Mouse (Mus musculus) heart, adult 9 months (tissue): Measurements from ENCODE around the gene Sema3g.
A peak's percentile ranks its signal among the peaks of the same experiment; 100 is the strongest.

ENCODE experiments used
- DNase-seq, 2 experiments: peaks; one replicate each; pipeline ENCODE4 v3.0.0; 2022; ENCODE audit warnings: low spot score in 2 of 2

Sema3g gene

DNA sequence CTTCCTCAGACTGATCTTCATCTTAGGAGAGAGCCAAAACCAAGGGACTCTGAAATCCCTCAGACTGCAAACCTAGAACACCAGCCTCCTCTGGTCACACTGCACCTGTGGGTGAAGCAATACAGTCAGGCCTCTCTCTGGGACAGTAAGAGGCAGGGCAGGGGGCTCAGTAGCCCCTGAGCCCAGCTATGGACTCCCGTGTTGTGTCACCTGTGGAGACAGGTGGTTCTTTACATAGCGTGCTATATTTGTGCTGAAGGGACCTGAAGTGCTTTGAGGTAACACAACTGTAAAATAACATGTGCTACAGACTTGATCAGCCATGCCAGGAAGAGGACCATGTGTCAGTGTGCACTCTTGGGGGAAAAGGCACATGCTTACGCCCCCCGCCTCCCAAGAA lies 22.1 kb upstream of the Sema3g start:
- DNase-seq, result no peak

DNA sequence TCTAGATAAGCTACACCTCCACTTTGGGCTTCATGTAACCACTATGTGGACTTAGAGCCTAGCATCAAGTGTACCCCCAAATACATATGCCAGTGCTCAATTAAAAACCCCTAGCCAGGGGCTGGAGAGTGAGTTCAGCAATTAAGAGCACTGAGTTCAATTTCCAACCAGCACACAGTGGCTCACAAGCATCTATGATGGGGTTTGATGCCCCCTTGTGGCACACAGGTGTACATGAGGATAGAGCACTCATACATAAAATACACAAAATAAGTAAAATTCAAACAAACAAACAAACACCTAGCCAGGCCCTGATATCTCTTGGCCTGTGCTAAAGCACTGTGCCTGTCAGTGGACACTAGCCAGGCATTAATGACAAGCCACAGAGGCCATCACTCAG lies 21.7 kb upstream of the Sema3g start:
- DNase-seq, result peak in 1 of 2 experiments; percentile 44

DNA sequence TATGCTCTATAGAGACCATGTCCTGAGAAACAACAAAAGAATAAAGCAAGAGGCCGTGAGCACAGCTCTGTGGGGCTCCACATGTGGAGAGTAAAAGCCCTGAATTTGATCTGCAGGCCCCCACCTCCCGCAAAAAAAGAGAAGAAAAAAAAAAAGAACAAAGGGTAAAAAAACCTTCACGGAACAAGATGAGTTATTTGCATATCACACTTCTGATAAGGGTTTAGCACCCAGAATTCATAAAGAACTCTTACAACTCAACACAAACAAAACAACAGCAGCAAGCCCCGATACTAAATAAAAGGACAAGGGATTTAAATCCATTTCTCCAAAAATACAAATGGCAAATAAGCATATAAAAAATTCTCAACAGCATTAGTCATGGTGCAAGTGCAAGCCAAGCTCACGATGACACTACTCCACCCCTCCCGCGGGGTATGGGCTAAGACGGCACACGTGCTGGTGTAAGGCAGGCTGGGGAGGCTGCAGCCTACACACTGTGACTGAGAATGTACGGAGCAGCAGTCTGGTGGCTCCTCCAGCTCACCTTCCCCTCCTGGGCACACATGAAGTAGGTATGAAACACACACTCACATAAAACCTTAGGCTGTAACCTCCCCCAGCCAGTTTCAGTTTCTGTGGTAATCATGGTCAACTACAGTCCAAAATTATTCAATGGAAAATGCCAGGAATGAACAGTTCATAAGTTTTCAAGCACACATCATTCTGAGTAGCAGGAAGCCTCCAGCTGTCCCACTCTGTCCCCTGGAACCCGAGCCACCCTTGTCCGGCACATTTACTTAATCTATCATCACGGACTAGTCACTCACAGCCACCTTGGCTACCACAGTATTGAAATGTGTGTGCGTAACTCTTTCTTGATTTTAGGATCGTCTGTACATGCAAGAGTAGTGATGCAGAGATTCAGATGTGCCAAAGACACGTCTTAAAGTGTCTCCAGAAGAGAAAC lies 19.8 kb upstream of the Sema3g start:
- peak; percentile 43 to 63 for DNase-seq

DNA sequence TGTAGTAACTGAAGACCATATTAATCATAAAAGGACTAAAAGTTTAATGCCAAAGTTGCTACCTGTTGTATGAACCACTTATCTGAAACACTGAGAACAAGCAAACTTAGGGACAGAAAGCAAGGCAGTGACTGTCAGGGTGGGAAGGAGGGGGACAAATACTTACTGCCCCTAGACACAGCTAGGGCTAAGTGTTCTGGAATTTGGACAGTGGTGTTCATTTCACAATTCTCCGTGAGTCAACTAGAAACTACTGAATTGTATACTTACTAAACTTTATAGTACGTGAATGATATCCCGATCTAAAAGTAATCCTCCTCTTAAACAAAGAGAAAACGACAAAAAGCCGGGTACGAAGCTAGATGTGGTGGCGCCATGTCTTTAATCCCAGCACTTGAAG lies 18.1 kb upstream of the Sema3g start:
- DNase-seq, result no peak

DNA sequence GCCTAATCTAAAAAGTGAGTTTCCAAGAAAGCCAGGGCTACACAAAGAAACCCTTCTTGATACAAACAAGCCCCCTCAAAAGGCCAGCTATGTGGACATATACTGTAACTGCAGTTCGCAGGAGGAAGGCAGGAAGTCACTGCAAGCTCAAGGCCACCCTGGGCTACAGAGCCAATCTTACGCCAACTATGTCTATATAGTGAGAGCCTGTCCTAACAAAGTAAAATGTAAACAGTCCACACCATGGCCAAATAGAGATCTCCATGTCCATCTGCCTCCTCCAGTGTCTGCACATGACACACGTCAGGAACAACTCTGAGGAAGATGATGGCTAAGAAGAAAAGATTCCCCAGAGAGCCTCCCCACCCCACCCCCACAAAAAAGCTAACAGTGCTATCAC lies 17.6 kb upstream of the Sema3g start:
- DNase-seq, result no peak

DNA sequence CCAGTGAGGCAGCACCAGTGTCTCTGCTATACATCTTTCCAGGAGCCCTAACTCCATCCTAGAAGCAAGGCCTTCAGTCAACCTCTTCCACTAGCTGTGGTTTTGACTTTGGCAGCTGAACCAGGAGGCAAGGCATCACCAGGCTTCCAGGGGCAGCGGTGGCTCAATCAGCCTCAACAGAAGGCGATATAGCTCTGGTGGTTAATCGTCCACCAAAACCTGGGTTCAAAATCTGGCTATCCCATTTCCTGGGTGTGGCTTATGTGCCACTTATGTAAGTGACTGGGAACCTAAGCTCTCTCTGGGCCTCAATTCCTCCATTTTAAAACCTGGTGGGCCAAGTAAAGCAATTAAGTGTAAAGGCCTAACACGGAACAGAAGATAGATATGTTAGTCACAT lies 12.8 kb upstream of the Sema3g start:
- DNase-seq, result no peak

DNA sequence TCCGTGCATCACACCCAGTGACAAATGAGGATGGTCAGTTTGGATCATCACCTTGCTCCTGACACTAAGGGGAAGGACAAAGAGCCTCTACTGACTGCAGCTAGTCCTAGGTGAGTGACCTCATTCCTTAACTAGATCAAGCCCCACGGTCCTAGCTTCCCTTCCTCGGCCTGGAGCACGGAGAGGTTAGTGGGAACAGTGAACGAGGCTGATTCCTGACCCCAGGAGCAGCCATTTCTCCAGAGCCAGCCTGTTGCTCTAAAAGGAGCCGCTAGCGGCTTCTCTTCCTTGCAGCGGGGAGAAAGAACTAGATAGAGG lies 12.5 kb upstream of the Sema3g start:
- no peak for DNase-seq

DNA sequence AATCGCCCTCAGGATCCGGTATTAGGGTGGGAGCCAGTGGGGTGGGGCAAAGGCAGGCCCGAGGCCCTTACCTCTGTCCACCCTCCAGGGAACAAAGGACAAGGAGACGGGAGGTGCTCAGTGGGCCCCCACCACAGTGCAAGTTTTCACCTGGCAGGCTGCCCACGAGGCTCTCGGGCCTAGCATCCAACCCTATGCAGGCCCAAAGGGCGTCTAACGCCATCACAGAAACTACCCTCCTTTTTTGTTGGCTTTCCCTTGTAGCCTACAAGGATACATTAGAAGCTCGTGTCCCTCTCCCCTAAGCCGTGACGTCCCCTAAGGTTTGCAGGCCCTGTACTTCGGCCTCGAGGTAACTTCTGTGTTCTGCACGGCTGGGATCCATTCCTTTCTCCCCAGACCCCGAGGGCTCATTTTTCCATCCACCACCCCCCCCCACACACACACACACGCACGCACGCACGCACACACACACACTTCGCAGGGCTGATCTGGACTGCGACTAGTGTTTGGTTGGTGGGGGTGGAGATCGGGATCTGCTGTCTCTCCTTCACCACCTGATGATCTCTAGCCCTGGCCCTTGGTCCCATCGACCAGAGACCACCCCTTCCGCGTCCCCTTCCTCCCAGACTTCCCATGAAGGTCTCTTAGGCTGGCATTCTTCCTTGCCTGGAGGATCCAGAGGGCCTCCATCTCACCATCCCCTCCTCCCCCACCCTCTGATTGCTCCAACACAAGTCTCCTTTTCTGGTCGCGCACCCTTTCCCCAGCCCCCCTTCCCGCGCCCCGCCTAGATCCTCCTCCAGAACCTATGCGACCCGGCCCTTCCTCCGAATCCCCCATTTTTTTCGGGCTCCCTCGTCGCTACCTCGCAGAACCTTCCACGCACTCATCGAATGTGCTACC lies 11.8 kb upstream of the Sema3g start:
- DNase-seq, result peak; percentile 58 to 59

DNA sequence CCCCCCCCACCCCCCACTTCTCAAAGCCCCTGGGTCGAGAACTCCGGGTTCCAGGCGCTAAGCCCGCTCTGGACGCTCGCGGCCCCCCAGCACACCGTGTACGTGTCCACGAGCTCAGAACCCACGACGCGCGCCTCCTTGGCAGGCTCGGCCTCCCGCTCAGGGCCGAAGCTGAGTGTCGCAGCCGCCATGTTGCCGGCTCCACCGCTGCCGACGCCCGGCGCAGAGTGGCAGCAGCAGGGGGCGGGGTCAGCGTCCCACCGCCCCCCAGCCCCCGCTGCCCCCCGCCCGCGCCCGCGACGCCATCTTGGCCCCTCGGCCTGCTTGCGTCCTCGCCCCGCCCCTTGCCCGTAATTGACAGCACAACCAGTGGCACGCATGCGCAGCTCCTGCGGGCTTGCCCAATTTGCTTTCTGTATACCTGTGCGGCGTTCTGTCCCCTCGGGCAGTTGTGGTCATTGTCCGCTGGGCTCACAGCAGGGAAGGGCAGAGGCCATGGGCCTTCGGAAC lies 11.1 kb upstream of the Sema3g start:
- DNase-seq, result peak; percentile 92 to 95

DNA sequence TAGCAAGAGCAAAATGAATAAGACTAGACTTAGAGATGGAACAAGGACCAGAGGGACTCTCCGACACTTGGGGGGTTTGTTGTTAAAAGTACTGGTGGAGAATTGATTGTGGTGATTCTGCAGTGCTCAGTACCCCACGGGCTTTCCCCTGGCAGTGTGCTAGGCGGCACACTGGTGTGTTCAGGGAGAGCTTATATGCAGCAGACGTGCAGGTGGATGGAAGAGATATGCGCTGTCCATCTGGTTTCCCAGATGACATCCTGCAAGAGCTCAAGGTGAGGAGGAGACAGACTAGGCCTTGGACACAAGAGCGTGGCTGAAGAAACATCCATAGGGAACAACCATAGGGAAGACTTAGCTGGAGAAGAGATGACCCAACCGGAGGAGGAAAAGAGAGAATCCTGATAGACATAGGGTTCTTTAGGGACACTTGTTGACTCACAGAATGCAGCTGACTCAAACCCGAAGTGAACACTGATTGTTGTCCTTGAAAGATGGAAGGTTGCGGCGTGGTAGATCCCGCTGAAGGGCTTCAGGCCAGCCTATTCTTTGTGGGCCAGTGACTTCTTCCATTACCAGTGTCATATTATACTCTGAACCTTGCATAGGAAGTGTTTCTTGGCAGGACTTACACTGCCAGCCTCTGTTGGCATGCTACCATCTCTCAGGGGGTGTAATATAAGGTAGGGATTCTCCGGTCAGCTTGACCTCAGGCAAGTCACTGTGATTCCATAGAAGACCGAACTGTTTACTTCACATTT lies 10.4 kb upstream of the Sema3g start:
- peak; percentile 42 to 51 for DNase-seq

DNA sequence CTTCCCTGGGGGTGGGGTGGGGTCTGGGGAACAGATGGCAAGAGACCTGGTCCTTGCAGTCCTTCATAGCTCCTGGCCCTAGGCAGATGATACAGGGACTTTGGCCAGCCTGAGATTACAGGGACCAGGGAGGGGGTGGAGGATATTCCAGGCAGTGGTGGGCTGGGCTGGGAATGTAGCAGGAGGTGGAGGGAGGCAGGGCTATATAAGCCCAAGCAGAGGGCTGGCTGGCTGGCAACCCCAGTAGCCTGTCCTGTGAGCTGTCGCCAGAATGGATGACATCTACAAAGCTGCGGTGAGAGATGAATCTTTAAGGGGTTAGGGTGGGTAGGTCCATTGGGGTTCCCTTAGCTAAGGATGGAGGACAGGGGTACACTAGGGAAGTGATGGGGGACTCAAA lies 9.6 kb upstream of the Sema3g start, which contains the start of gene Tnnc1:
TSS of gene Tnnc1 (plus strand) at position 229 of the 400 bp plus-strand sequence.
- DNase-seq, result peak; percentile 62 to 68

DNA sequence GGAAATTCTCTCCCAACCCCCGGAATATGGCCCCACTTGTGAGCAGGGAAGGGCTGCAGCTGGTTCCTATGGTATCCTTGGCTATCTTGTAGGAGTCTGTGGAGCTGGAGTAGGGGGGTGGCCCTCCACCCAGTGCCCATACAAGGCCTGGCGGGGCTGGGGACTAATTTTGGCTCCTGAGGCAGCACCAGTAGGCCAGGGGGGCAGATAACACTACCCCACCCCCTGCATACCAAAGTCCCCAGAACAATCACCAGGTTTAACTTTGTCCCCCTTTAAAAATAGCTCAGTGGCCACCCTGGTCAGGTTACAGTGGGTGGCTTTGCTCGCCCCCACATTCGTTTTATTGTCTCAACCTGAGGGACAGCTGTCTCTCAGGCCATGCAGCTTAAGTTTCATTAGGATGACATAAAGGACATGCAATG lies 8.5 kb upstream of the Sema3g start:
- DNase-seq, result peak; percentile 78

DNA sequence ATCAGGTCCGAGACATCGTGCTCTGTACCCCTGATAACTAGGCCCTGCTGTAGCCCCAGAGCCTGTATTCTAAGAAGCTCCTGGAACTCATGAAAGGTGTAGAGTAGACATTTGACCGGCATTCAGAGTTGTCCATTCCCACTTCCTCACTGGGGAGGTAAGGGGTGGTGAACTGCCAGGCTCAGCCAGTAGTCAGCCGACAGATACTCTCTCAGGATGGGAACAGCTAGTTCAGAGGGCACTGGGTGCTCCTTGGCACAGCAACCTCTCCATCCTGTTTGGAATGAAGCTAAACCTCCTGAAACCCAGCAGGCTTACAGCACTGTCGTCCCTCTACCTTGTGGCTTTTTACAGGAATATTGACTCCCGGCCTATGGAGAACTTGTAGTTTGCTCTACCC lies 5.8 kb upstream of the Sema3g start:
- DNase-seq, result no peak

DNA sequence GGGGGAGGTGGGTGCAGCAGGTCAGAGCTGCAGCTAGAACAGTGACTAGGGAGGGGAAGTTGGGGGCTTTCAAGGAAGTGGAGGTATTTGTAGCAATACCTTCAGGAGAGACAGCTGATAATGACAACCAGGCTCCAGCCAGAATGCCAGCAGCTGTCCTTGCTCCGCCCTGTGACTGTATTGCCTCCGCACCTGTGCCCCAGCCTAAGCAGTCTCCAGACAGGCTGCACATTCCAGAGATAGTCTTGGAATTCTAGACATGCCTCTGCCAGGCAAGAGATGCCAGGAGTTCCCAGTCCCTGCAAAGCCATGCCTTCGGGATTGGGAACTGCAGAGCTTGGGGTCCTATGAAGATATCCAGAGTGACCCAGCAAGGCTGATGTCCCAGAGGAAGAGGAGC lies 5.2 kb upstream of the Sema3g start:
- DNase-seq, result no peak

DNA sequence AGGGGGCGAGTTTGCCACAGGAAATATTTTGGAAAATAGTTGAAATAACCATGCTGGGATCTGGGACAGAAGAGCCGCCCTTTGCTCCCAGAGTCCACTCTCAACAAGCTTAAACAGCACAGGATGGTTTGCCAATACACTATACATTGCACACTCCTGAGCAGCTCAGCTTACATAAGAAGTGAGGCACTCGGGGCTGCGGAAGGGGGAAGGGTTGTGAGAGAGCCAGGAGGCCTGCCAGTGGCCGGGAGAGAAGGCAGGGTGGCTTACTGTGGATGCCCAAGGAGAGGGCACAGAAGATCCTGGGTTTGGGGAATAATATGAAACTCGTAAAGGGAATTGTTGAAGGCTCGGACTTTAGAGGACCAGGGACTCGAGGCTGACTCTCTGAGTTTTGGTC lies 3.8 kb upstream of the Sema3g start:
- DNase-seq, result no peak

DNA sequence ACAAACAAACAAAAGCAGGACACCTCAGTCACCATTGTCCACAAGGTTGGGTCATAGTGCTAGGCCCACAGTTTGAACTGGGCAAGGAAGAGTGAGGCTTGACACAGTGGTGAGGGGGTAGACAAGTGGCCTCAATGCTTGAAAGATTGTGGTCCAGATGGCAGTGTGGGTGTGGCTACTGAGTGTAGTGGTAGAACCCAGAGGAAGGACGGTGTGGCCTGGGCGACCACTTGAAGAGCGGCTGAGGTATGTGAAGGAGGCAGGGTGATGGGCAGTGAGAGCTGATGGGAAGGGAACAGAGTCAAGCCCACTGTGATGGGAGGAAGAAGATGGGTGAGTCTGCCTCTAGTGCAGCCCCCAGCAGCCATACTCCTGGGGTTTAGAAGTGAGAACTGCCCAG lies 3.0 kb upstream of the Sema3g start:
- DNase-seq, result no peak

DNA sequence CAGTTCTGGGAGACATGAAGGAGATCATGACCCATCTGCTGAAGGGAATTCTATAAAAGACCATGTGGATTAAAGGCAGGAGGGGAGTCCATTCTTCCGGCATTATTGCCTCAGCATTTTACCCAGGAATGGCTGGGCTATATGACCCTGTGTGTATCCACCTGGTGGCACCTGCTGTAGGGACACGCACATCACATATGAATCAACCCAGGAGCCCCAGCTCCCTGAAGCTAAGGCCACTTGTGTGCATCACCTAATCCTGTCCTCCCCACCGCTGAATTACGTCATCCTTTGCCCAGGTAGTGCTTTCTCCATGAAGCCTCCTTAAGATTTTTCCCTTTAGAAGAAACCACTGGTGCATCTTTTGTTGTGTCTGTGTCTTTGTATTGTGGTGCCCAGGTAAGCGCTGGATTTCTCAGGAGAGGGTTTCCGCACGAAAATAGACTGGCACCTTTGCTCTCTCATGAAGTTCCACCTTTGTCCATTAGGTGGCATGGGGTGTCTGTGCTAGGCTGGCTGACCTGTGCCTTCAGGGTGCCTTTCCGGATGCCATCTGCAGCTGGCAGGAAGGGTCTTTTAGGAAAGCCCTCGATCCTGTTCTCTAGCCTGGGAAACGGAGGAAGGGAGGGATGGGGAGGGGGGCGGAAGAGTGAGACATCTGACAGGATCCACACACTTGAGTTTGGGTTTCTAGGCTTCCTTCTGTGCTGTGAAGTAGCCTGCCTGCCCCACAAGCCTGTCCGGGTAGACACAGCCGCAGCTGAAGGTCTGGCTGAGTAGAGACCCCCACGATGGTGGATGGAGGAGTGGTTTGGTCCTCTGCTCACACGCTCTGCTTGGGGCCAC lies 2.3 kb upstream of the Sema3g start:
- DNase-seq, result peak; percentile 51 to 64

DNA sequence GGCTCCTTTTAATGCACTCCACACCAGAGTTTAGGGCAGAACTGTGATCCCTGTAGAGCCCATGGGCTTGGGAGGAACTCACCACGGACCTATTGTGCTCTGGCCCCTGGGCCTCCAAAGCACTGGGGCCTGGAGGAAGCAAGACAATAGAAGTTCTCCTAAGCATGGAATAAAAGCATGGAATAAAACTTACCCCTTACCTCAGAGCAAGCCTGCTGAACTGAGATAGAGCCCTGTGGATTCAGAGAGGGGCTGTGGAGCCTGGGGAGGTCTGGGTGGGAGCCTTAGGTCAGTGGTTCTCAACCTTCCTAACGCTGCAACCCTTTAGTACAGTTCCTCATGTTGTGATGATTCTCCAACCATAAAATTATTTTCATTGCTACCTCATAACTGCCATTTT lies 814 bp upstream of the Sema3g start, which contains the start of gene Nisch:
TSS of gene Nisch (minus strand) at position 101 of the 400 bp plus-strand sequence.
- no peak for DNase-seq

DNA sequence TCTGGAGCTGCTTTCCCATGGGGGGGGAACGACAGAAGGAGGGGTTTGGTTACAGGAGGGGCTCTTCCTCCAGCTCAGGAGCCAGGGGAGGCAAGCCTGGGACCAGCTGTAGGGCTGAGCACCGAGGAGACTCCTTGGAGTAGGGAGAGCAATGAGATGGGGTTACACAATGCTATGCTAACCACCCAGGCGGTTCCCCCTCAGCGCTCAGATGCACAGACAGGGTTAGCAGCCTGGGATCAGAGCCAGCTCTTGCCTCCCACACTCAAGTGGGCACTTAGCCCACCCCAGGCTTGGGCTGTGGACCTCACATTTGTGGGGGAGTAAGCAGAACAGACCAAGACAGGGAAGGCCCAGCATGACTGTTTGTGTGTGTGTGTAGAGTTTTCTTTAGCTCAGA lies 9.3 kb downstream of the Sema3g start:
- DNase-seq, result no peak

DNA sequence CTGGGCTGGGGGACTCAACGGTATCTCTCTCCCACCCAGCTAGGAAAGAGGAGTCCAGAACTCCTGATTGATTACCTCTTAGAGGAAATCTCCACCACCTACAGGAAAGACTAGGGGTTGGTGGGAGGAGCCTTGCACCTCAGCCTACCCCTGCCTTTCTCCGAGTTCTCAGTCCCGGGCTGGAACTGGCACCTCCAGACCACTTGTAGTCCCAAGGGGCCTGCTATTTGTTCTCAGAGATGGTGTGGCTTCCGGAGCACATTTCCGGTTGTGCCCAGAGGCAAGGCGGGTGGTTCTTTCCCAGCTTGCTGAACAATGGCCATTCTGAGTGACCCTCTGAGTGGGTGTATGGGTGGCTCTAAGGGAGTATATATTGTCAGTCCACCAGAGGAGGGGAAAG lies 10.6 kb downstream of the Sema3g start:
- peak in 1 of 2 experiments; percentile 60 for DNase-seq

DNA sequence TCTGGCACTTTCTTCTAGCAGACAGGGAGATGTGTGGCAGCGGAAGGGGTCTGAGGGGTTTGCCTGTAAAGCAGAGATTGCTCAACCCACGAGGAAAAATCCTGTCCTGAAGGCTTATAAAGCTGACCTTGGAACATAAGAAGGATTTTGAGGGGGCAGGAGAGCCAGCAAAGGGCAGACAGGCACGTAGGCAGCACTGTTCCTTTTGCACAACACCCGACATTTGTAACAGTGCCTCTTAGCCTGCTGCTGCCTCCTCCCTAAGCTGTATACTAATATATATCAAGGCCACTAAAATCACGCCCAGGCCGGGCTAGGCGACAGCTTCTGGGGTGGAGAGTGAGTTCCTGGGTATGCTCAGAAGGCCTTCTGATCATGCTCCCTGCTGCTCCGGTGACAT lies 12.8 kb downstream of the Sema3g start:
- DNase-seq, result no peak
